1 mouse cellular context compared by ENCODE assay signal in genomic region chr2:180119439-180120291, GRCm38 (mm10).
TF ChIP-seq lines count a peak whose summit lies in the region.

No protein-coding gene starts in this region.

TF ChIP-seq in MEL, 35 proteins besides CTCF, POLR2A, EP300 and RAD21:
- TF ChIP-seq USF1 (IDR thresholded peaks at IDR 0.05; ENCODE audit: low read depth, low read length) (no peak), NELFE (IDR thresholded peaks at IDR 0.05; ENCODE audit: low read depth, low read length) (no peak; the same call in 1 of the 2 replicates), MXI1 (IDR thresholded peaks at IDR 0.05; ENCODE audit: low read depth, low read length) (no peak), NRF1 (IDR thresholded peaks at IDR 0.05; ENCODE audit: insufficient read depth, low read depth, low read length, poor library complexity, severe bottlenecking) (no peak), ZC3H11A (IDR thresholded peaks at IDR 0.05; ENCODE audit: low read depth, low read length) (no peak), MYB (IDR thresholded peaks at IDR 0.05; ENCODE audit: low read depth, low read length) (no peak), CHD1 (IDR thresholded peaks at IDR 0.05; ENCODE audit: low read depth, low read length) (no peak), ZNF384 (IDR thresholded peaks at IDR 0.05; ENCODE audit: low read depth, low read length) (no peak), BHLHE40 (IDR thresholded peaks at IDR 0.05; ENCODE audit: borderline replicate concordance, low read depth, low read length) (no peak), KAT2A (conservative IDR thresholded peaks at IDR 0.05; ENCODE audit: low read depth, low read length) (no peak; the same call in 1 of the 2 replicates), CHD2 (IDR thresholded peaks at IDR 0.05; ENCODE audit: low read length) (no peak), TCF12 (IDR thresholded peaks at IDR 0.05; ENCODE audit: low read depth, low read length) (no peak), MAZ (IDR thresholded peaks at IDR 0.05; ENCODE audit: low read depth, low read length) (no peak; the same call in 1 of the 2 replicates), MYC (IDR thresholded peaks at IDR 0.05; ENCODE audit: low read depth, low read length) (no peak), RCOR1 (IDR thresholded peaks at IDR 0.05; ENCODE audit: low read depth, low read length) (no peak), ZKSCAN1 (IDR thresholded peaks at IDR 0.05; ENCODE audit: low read depth, low read length) (no peak), E2F4 (IDR thresholded peaks at IDR 0.05; ENCODE audit: borderline replicate concordance, low read depth, low read length) (no peak), MAFK (IDR thresholded peaks at IDR 0.05; ENCODE audit: borderline replicate concordance, low read depth, low read length) (no peak), MAX (IDR thresholded peaks at IDR 0.05; ENCODE audit: low read length) (no peak)
TF ChIP-seq in MEL: peak in this region for 0.
